Mouse (Mus musculus) intestine, embryonic 14.5 days (tissue): ENCODE data around the gene Wif1. TPM values are rescaled to one million over a fixed set of nuclear protein-coding genes. Genes with fewer than 3 reads are reported as not detected.
A peak's percentile ranks its signal among the peaks of the same experiment; 100 is the strongest.

ENCODE experiments used
- ATAC-seq: fragments of 200-750 bp; cut with Nextera tagmentation; replicated peaks from 2 replicates; pipeline ENCODE4 v1.8.0; 2017; ENCODE audit warnings: low read depth, moderate number of reproducible peaks, moderate TSS enrichment, moderate library complexity; ENCODE audit not compliant: low FRiP score, low TSS enrichment
- DNase-seq: peaks from one replicate; pipeline ENCODE4 v3.0.0-alpha.2; 2018; ENCODE audit warnings: low spot score
- H3K27ac ChIP-seq: fragments of 300-500 bp; sonication (generic); 2 replicates; pipeline ENCODE4 v1.5.1; 2014; ENCODE audit warnings: low read depth, mild to moderate bottlenecking, control low read depth
- H3K27me3 ChIP-seq: fragments of 300-500 bp; sonication (generic); replicated peaks from 2 replicates; pipeline ENCODE4 v1.6.1; 2014; ENCODE audit warnings: low read length, control low read depth; ENCODE audit not compliant: control insufficient read depth, insufficient read depth
- H3K36me3 ChIP-seq: fragments of 300-500 bp; sonication (generic); 2 replicates; pipeline ENCODE4 v1.6.1; 2014; ENCODE audit warnings: low read length, control low read depth; ENCODE audit not compliant: control insufficient read depth, insufficient read depth
- H3K4me1 ChIP-seq: fragments of 300-500 bp; sonication (generic); replicated peaks from 2 replicates; pipeline ENCODE4 v1.6.1; 2014; ENCODE audit warnings: low read length, control low read depth, mixed read lengths; ENCODE audit not compliant: control insufficient read depth, insufficient read depth
- H3K4me2 ChIP-seq: fragments of 300-500 bp; sonication (generic); 2 replicates; pipeline ENCODE4 v1.6.1; 2014; ENCODE audit warnings: low read length
- H3K4me3 ChIP-seq: fragments of 300-500 bp; sonication (generic); 2 replicates; pipeline ENCODE4 v1.5.1; 2014; ENCODE audit warnings: low read depth, low read length, control low read depth, mixed read lengths
- H3K9ac ChIP-seq: fragments of 300-500 bp; sonication (generic); 2 replicates; pipeline ENCODE4 v1.6.1; 2014; ENCODE audit warnings: mild to moderate bottlenecking, low read length
- H3K9me3 ChIP-seq: fragments of 300-500 bp; sonication (generic); 2 replicates; pipeline ENCODE4 v1.6.1; 2016; ENCODE audit warnings: low read length, control low read depth; ENCODE audit not compliant: control insufficient read depth
- WGBS: fragments of 180-500 bp; shearing (Covaris S2); extraction: QIAGEN DNeasy Blood & Tissue Kit; methylation state at CpG from one replicate; pipeline ENCODE4 v1.1.7; 2014; 5-methylcytosine and 5-hydroxymethylcytosine counted together
- polyA plus RNA-seq: library from polyadenylated mRNA; unstranded; fragments of >200 nt; fragmentation: Nextera tagmentation; extraction: Ambion mirVana; gene quantifications from 2 replicates; pipeline ENCODE4 v1.2.1, GENCODE M21; 2014

The Wif1 gene
- polyA plus RNA-seq, 1 experiment from 2014 or later = 0.60 TPM

GRCm38 (mm10) chr10:121034569-121034947, 798 bp downstream of the Wif1 start:
- H3K9me3 ChIP-seq = no peaks in the 10 kb centered on the region
- WGBS = 11% methylated on average over 5 of the region's 5 CpGs
- peak overlapping the region; percentile 59 for H3K4me3 ChIP-seq
- no peak overlapping the region for H3K9ac ChIP-seq
- H3K4me1 ChIP-seq = peaks cover 5% of the 10 kb centered on the region
- no peak overlapping the region for H3K27ac ChIP-seq
- H3K27me3 ChIP-seq = peaks cover 29% of the 10 kb centered on the region
- H3K4me2 ChIP-seq = peak overlapping the region; percentile 92
- H3K36me3 ChIP-seq = no peaks in the 10 kb centered on the region
- DNase-seq (no peak), ATAC-seq (no peak)

- Histone ChIP-seq H3K9ac (no peak overlapping the region), H3K27me3 (peaks cover 25% of the 10 kb centered on the region), H3K9me3 (no peaks in the 10 kb centered on the region), H3K4me1 (peaks cover 10% of the 10 kb centered on the region), H3K4me3 (no peak overlapping the region), H3K27ac (no peak overlapping the region), H3K4me2 (no peak overlapping the region), H3K36me3 (no peaks in the 10 kb centered on the region)
- no peak for DNase-seq
- no peak for ATAC-seq
- 90% methylated on average over 4 of the region's 4 CpGs for WGBS
Measured at GRCm38 (mm10) chr10:121038556-121039284, 5.0 kb downstream of the Wif1 start.

GRCm38 (mm10) chr10:121040911-121041310, 7.2 kb downstream of the Wif1 start:
- Histone ChIP-seq H3K9ac (no peak overlapping the region), H3K36me3 (no peaks in the 10 kb centered on the region), H3K4me1 (peaks cover 5% of the 10 kb centered on the region), H3K4me3 (no peak overlapping the region), H3K4me2 (peak overlapping the region; percentile 30; the same call in 1 of the 2 replicates), H3K9me3 (no peaks in the 10 kb centered on the region), H3K27ac (no peak overlapping the region), H3K27me3 (peaks cover 7% of the 10 kb centered on the region; the same call in 1 of the 2 replicates)
- ATAC-seq (no peak), DNase-seq (no peak)
- WGBS = 46% methylated on average over 14 of the region's 14 CpGs

GRCm38 (mm10) chr10:121047440-121047839, 13.7 kb downstream of the Wif1 start:
- no peak overlapping the region for H3K27ac ChIP-seq
- no peaks in the 10 kb centered on the region for H3K9me3 ChIP-seq
- no peaks in the 10 kb centered on the region for H3K4me1 ChIP-seq
- no peak overlapping the region for H3K9ac ChIP-seq
- DNase-seq = no peak
- ATAC-seq = no peak
- H3K4me3 ChIP-seq = no peak overlapping the region
- no peaks in the 10 kb centered on the region for H3K27me3 ChIP-seq
- H3K36me3 ChIP-seq = no peaks in the 10 kb centered on the region
- 80% methylated on average over 10 of the region's 10 CpGs for WGBS
- H3K4me2 ChIP-seq = no peak overlapping the region

- Histone ChIP-seq H3K4me1 (peaks cover 15% of the 10 kb centered on the region), H3K27ac (no peak overlapping the region), H3K4me3 (no peak overlapping the region), H3K36me3 (no peaks in the 10 kb centered on the region), H3K9ac (no peak overlapping the region), H3K4me2 (no peak overlapping the region), H3K9me3 (no peaks in the 10 kb centered on the region), H3K27me3 (no peaks in the 10 kb centered on the region)
- ATAC-seq (no peak), DNase-seq (no peak)
- WGBS = 89% methylated on average over 6 of the region's 6 CpGs
Measured at GRCm38 (mm10) chr10:121052076-121052475, 18.3 kb downstream of the Wif1 start.

- Histone ChIP-seq H3K4me1 (peaks cover 19% of the 10 kb centered on the region), H3K27ac (no peak overlapping the region), H3K4me3 (no peak overlapping the region), H3K27me3 (no peaks in the 10 kb centered on the region), H3K36me3 (no peaks in the 10 kb centered on the region), H3K4me2 (peak overlapping the region; percentile 16), H3K9me3 (no peaks in the 10 kb centered on the region), H3K9ac (no peak overlapping the region)
- 25% methylated on average over 13 of the region's 13 CpGs for WGBS
- ATAC-seq (peak; percentile 46; the same call in 1 of the 2 replicates), DNase-seq (peak; percentile 84)
Measured at GRCm38 (mm10) chr10:121055452-121056188, 21.9 kb downstream of the Wif1 start.

- Histone ChIP-seq H3K4me3 (no peak overlapping the region), H3K27ac (no peak overlapping the region), H3K27me3 (no peaks in the 10 kb centered on the region), H3K9ac (no peak overlapping the region), H3K4me2 (no peak overlapping the region), H3K9me3 (no peaks in the 10 kb centered on the region), H3K36me3 (no peaks in the 10 kb centered on the region), H3K4me1 (peaks cover 19% of the 10 kb centered on the region)
- no peak for ATAC-seq
- WGBS = 79% methylated on average over 6 of the region's 6 CpGs
- DNase-seq = no peak
Measured at GRCm38 (mm10) chr10:121056823-121057222, 23.1 kb downstream of the Wif1 start.

GRCm38 (mm10) chr10:121059043-121060003, 25.6 kb downstream of the Wif1 start:
- peak overlapping the region; percentile 22; the same call in 1 of the 2 replicates for H3K4me2 ChIP-seq
- H3K9me3 ChIP-seq = no peaks in the 10 kb centered on the region
- DNase-seq = no peak
- WGBS = 74% methylated on average over 23 of the region's 23 CpGs
- peaks cover 19% of the 10 kb centered on the region for H3K4me1 ChIP-seq
- H3K4me3 ChIP-seq = no peak overlapping the region
- H3K27ac ChIP-seq = no peak overlapping the region
- H3K9ac ChIP-seq = no peak overlapping the region
- ATAC-seq = peak; percentile 92
- no peaks in the 10 kb centered on the region for H3K27me3 ChIP-seq
- H3K36me3 ChIP-seq = no peaks in the 10 kb centered on the region
